Comparison of ENCODE assay signal across 12 mouse cellular contexts in genomic region chr13:21396048-21396447, GRCm38 (mm10). TPM values are rescaled to one million over a fixed set of nuclear protein-coding genes. Genes with fewer than 3 reads are reported as not detected.
DNase-seq lines count a peak whose midpoint lies in the region; ATAC-seq and TF ChIP-seq lines count a peak whose summit lies in the region.
"Not testable (repeated sequence)": the region's sequence is repeated elsewhere in the genome, so short reads cannot be mapped to it uniquely, and the experiment has no call there.
"Had no signal": no experiment of that assay in that cellular context is flagged by ENCODE, and none has a peak within 500 bp of the region (broad histone marks: within the 10 kb centered on the region; RNA-seq: fewer than 3 reads in every experiment).

No protein-coding gene starts in this region.

- TF ChIP-seq CTCF in layer of hippocampus, adult 2 months (conservative IDR thresholded peaks at IDR 0.05): not testable (repeated sequence)

- H3K4me2 ChIP-seq in forebrain, embryonic 13.5 days; intestine, embryonic 16.5 days (ENCODE audit: low read depth, low read length); neural tube, embryonic 14.5 days (ENCODE audit: low read depth, low read length): not testable (repeated sequence)

- not testable (repeated sequence) for H3K9me3 ChIP-seq in forebrain, embryonic 13.5 days (replicated peaks); intestine, embryonic 16.5 days (ENCODE audit: control insufficient read depth, low read length); neural tube, embryonic 14.5 days (ENCODE audit: control insufficient read depth, low read length)

- H3K9ac ChIP-seq in forebrain, embryonic 13.5 days; intestine, embryonic 16.5 days (ENCODE audit: low read depth, low read length); neural tube, embryonic 14.5 days (replicated peaks; ENCODE audit: low read depth, low read length): not testable (repeated sequence)

- peak; percentile 50; the same call in 1 of the 2 replicates for ATAC-seq in forebrain, embryonic 13.5 days
- ATAC-seq in intestine, embryonic 16.5 days: peak; percentile 60
- peak; percentile 31; the same call in 1 of the 2 replicates for ATAC-seq in neural tube, embryonic 14.5 days (ENCODE audit: low read depth)

- H3K27ac ChIP-seq in forebrain, embryonic 13.5 days; intestine, embryonic 16.5 days (ENCODE audit: low read length); layer of hippocampus, adult 2 months; neural tube, embryonic 14.5 days (ENCODE audit: low read depth, low read length): not testable (repeated sequence)

- not testable (repeated sequence) for H3K27me3 ChIP-seq in forebrain, embryonic 13.5 days; intestine, embryonic 16.5 days (replicated peaks; ENCODE audit: control insufficient read depth, insufficient read depth, low read length); neural tube, embryonic 14.5 days (ENCODE audit: control insufficient read depth, insufficient read depth, low read length)

- peaks cover 66% of the 10 kb centered on the region for H3K36me3 ChIP-seq in forebrain, embryonic 13.5 days (ENCODE audit: poor library complexity, severe bottlenecking)
- H3K36me3 ChIP-seq in intestine, embryonic 16.5 days (ENCODE audit: control insufficient read depth, insufficient read depth, low read length): peaks cover 28% of the 10 kb centered on the region
- H3K36me3 ChIP-seq in neural tube, embryonic 14.5 days (ENCODE audit: control insufficient read depth, insufficient read depth, low read length): peaks cover 31% of the 10 kb centered on the region

- H3K4me3 ChIP-seq in forebrain, embryonic 13.5 days; intestine, embryonic 16.5 days (ENCODE audit: low read length); neural tube, embryonic 14.5 days (ENCODE audit: low read depth, low read length): not testable (repeated sequence)
- peak overlapping the region; percentile 38; the same call in 1 of the 2 replicates for H3K4me3 ChIP-seq in layer of hippocampus, adult 2 months

- 99% methylated on average over 13 of the region's 18 CpGs for WGBS in forebrain, embryonic 13.5 days
- 92% methylated on average over 18 of the region's 18 CpGs for WGBS in intestine, embryonic 16.5 days
- WGBS in neural tube, embryonic 14.5 days: 100% methylated on average over 10 of the region's 18 CpGs

- H3K4me1 ChIP-seq in forebrain, embryonic 13.5 days: peaks cover 12% of the 10 kb centered on the region
- H3K4me1 ChIP-seq in intestine, embryonic 16.5 days (ENCODE audit: control insufficient read depth, insufficient read depth, low read length); neural tube, embryonic 14.5 days (ENCODE audit: control insufficient read depth, insufficient read depth, low read length): not testable (repeated sequence)

- peak; percentile 37 for DNase-seq in cerebellum, adult 11-12 months
- DNase-seq in heart, adult 9 months (ENCODE audit: low spot score in 2 of 2): peak; percentile 8 to 11
- DNase-seq in layer of hippocampus, adult 2 months (ENCODE audit: low spot score in 2 of 2): not testable (repeated sequence)
- peak; percentile 28 for DNase-seq in lung, postnatal 10 days

RNA-seq across cellular contexts. Expression of gene Zkscan3, which starts 6.5 kb away (rescaled TPM):
- 97.9 and 98.4 TPM in 2 replicates for polyA plus RNA-seq in forebrain, embryonic 13.5 days (2015; fragmentation: Nextera tagmentation; extraction: Ambion mirVana)
- polyA plus RNA-seq in intestine, embryonic 16.5 days (2015; fragmentation: Nextera tagmentation; extraction: Ambion mirVana): 61.7 and 64.5 TPM in 2 replicates
- 10 to 100 TPM; 36.0 to 43.5 TPM for total RNA-seq in layer of hippocampus, adult 2 months (2021)
- polyA plus RNA-seq in neural tube, embryonic 14.5 days (2014; fragmentation: Nextera tagmentation; extraction: Ambion mirVana): 66.5 and 70.2 TPM in 2 replicates

RNA-seq across cellular contexts. Expression of gene Zscan12, which starts 33.4 kb away (rescaled TPM):
- polyA plus RNA-seq in forebrain, embryonic 13.5 days (2015; fragmentation: Nextera tagmentation; extraction: Ambion mirVana): 16.4 and 18.1 TPM in 2 replicates
- 6.6 and 7.9 TPM in 2 replicates for polyA plus RNA-seq in intestine, embryonic 16.5 days (2015; fragmentation: Nextera tagmentation; extraction: Ambion mirVana)
- 1 to 10 TPM; 9.4 to 10.0 TPM for total RNA-seq in layer of hippocampus, adult 2 months (2021)
- 11.4 and 13.3 TPM in 2 replicates for polyA plus RNA-seq in neural tube, embryonic 14.5 days (2014; fragmentation: Nextera tagmentation; extraction: Ambion mirVana)

RNA-seq across cellular contexts. Expression of gene Pgbd1, which starts 44.8 kb away (rescaled TPM):
- polyA plus RNA-seq in forebrain, embryonic 13.5 days (2015; fragmentation: Nextera tagmentation; extraction: Ambion mirVana): 3.7 and 4.4 TPM in 2 replicates
- polyA plus RNA-seq in intestine, embryonic 16.5 days (2015; fragmentation: Nextera tagmentation; extraction: Ambion mirVana): 2.4 TPM in 2 replicates
- 1 to 10 TPM; 1.1 to 1.6 TPM for total RNA-seq in layer of hippocampus, adult 2 months (2021)
- 4.1 and 4.6 TPM in 2 replicates for polyA plus RNA-seq in neural tube, embryonic 14.5 days (2014; fragmentation: Nextera tagmentation; extraction: Ambion mirVana)

RNA-seq across cellular contexts. Expression of gene Olfr1367, which starts 49.3 kb away (rescaled TPM):
- polyA plus RNA-seq in forebrain, embryonic 13.5 days (2015; fragmentation: Nextera tagmentation; extraction: Ambion mirVana): not detected in 2 replicates
- polyA plus RNA-seq in intestine, embryonic 16.5 days (2015; fragmentation: Nextera tagmentation; extraction: Ambion mirVana): not detected in 2 replicates
- not detected for total RNA-seq in layer of hippocampus, adult 2 months (2021)
- polyA plus RNA-seq in neural tube, embryonic 14.5 days (2014; fragmentation: Nextera tagmentation; extraction: Ambion mirVana): not detected in 2 replicates
- total RNA-seq: liver, adult 2 months; monocyte, adult 5-6 weeks had no signal
- polyA plus RNA-seq: forebrain, embryonic 15.5 days; G1E; heart, embryonic 15.5 days; liver, adult 2 months had no signal

RNA-seq across cellular contexts. Expression of gene Zscan26, which starts 57.5 kb away (rescaled TPM):
- polyA plus RNA-seq in forebrain, embryonic 13.5 days (2015; fragmentation: Nextera tagmentation; extraction: Ambion mirVana): 21.7 and 25.4 TPM in 2 replicates
- polyA plus RNA-seq in intestine, embryonic 16.5 days (2015; fragmentation: Nextera tagmentation; extraction: Ambion mirVana): 22.3 and 23.6 TPM in 2 replicates
- 10 to 100 TPM; 55.4 to 55.9 TPM for total RNA-seq in layer of hippocampus, adult 2 months (2021)
- 23.0 and 25.3 TPM in 2 replicates for polyA plus RNA-seq in neural tube, embryonic 14.5 days (2014; fragmentation: Nextera tagmentation; extraction: Ambion mirVana)
